Comparison of ENCODE assay signal across 20 mouse cellular contexts in genomic region chr5:103291219-103291618, GRCm38 (mm10).
"Had no signal": no experiment of that assay in that cellular context is flagged by ENCODE, and none has a peak within 500 bp of the region (broad histone marks: within the 10 kb centered on the region; RNA-seq: fewer than 3 reads in every experiment).

No protein-coding gene starts in this region.

- H3K9ac ChIP-seq: kidney, embryonic 15.5 days; limb, embryonic 13.5 days; liver, embryonic 15.5 days; midbrain, embryonic 12.5 days; midbrain, embryonic 15.5 days; neural tube, embryonic 12.5 days; neural tube, embryonic 15.5 days had no signal

- DNase-seq: kidney, adult 8-10 months; kidney, postnatal 14 days; kidney, postnatal 4 days; layer of hippocampus, adult 9-11 months; liver; lung, adult 2 months; lung, postnatal 14 days; lung, postnatal 4 days; thymus, adult 2 months; thymus, postnatal 14 days; thymus, postnatal 4 days had no signal

- H3K36me3 ChIP-seq: kidney, embryonic 15.5 days; limb, embryonic 10.5 days; limb, embryonic 13.5 days; liver, embryonic 15.5 days; midbrain, embryonic 12.5 days; midbrain, embryonic 15.5 days; neural tube, embryonic 12.5 days; neural tube, embryonic 15.5 days had no signal

- H3K27ac ChIP-seq: kidney, embryonic 15.5 days; layer of hippocampus, adult 2 months; limb, embryonic 10.5 days; limb, embryonic 13.5 days; liver, embryonic 15.5 days; midbrain, embryonic 12.5 days; midbrain, embryonic 15.5 days; neural tube, embryonic 12.5 days; neural tube, embryonic 15.5 days had no signal

- H3K9me3 ChIP-seq: kidney, embryonic 15.5 days; limb, embryonic 10.5 days; limb, embryonic 13.5 days; liver, embryonic 15.5 days; midbrain, embryonic 12.5 days; midbrain, embryonic 15.5 days; neural tube, embryonic 12.5 days; neural tube, embryonic 15.5 days had no signal

- H3K4me2 ChIP-seq: kidney, embryonic 15.5 days; limb, embryonic 13.5 days; liver, embryonic 15.5 days; midbrain, embryonic 12.5 days; midbrain, embryonic 15.5 days; neural tube, embryonic 12.5 days; neural tube, embryonic 15.5 days had no signal

- ATAC-seq: midbrain, embryonic 15.5 days had no signal

- H3K4me1 ChIP-seq: kidney, embryonic 15.5 days; limb, embryonic 10.5 days; limb, embryonic 13.5 days; liver, embryonic 15.5 days; midbrain, embryonic 12.5 days; neural tube, embryonic 12.5 days; neural tube, embryonic 15.5 days had no signal

- H3K4me3 ChIP-seq: kidney, embryonic 15.5 days; layer of hippocampus, adult 2 months; limb, embryonic 10.5 days; limb, embryonic 13.5 days; liver, embryonic 15.5 days; midbrain, embryonic 12.5 days; midbrain, embryonic 15.5 days; neural tube, embryonic 12.5 days; neural tube, embryonic 15.5 days had no signal

- H3K27me3 ChIP-seq: kidney, embryonic 15.5 days; limb, embryonic 13.5 days; liver, embryonic 15.5 days; midbrain, embryonic 12.5 days; midbrain, embryonic 15.5 days; neural tube, embryonic 12.5 days; neural tube, embryonic 15.5 days had no signal
